Mouse (Mus musculus): ENCODE measurements at regions not wholly inside any gene's neighbourhood (a gene's known extent, or its start where the extent isn't known, plus 50 kb on each side); places are given as distances from the start of the nearest gene placed in this dataset.

DNA sequence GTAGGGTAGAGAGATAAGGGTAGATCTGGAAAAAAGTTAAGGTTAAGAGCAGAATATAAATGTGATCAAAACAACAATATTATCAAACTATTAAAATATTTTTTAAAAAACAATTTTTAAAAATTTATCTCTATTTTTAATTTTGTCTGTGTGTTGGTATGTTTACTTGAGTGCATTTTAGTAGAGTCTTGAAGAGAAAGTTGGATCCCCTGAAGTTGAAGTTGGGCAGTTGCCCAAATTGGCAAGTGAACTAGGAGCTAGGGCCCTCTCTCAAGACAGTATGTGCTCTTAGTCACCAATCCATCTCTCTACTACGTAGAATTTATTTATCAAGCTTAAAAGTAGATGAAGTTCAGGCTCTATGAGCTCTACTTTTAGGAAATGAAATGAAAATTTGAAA, 59.9 kb downstream of the Adamts1 start:
- in situ Hi-C loops (cut with MboI; ENCODE audit: low sequenced_read_pairs): no loop called here

DNA sequence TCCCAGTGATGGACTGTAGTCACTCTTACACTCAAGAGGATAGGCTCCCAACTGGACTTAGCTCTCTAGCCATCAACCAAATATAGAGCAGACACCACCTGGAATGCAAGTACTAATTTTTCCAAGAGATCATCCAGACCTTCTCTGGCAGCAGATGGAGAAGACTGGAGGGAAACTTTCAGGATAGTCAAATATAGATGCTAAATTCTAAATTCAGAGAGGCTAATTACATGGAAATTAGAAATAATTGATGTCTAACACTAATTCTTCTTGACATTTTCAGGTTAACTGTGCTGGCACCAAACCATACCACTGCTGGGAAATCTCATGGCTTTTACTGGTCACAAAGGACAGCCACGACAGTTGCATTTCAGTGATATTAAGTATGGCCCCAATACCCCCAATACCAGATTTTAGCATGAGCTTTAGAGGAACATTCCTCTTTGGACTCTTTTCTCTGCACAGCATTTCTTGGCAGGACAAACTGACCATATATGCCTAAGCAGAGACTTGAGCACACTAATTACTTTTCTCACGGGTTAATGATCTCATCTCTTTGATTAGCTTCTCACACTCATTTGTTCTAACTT, 64.2 kb downstream of the Adamts1 start:
- in situ Hi-C loops (cut with MboI; ENCODE audit: low sequenced_read_pairs): no loop called here

- in situ Hi-C loops (cut with MboI; ENCODE audit: low sequenced_read_pairs): no loop called here
Measured at GRCm38 (mm10) chr16:85728026-85728425, 74.9 kb downstream of the Adamts1 start.

DNA sequence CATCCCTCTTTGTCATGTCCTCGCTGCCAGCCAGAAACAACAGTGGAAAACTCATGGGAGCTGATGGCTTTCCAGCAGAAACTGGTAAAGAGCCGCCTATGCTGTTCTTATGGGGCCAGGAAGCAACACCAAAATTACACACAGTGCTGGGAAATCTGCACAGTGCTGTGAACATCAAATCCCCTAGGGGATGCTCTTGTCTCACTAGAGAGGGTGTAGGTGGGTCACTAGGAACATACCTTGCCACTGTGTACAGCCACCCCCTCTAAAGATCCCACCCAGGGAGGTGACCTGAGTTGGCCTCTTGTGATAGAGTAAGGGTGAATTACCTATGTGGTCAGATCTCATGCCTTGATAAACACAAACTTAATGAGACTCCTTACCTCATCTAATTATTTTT, 80.9 kb downstream of the Adamts1 start:
- in situ Hi-C loops (cut with MboI; ENCODE audit: low sequenced_read_pairs): no loop called here

- in situ Hi-C loops (cut with MboI; ENCODE audit: low sequenced_read_pairs): no loop called here
Measured at GRCm38 (mm10) chr16:85712291-85712690, 90.6 kb downstream of the Adamts1 start.

DNA sequence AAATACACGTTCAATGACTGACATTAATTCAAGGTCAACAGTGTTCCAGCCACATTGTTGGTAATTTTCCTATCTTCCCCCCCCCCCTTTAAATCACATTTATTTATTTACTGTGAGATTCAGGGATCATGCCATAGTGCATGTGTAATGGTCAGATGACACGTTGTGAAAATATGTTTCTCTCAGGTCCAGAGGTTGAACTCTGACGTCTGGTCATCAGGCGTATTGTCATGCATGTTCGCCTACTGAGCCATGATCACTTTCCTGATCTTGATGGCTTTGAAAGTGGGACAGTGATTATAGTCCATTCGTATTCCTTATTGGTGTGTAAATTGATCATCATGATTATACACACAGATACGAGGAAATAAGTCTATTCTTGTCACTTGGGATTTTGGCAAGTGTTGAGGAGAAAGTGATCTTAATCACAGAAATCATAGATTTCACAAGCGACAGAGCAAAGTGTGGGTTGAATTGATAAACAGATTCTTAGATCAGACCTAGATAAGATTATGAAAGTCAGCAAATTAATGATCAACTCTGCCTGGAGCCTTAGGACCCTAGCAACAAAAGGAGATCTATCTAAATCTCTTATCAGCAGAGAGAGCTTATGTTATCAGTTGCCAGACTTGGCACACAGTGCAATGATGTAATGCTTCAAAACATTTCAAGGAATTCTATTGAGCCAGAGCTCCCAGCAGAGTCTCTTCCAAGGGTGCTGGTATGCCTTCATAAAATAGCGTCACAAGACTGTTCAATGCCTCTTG, 98.5 kb downstream of the Adamts1 start:
- in situ Hi-C loops (cut with MboI; ENCODE audit: low sequenced_read_pairs): no loop called here

GRCm38 (mm10) chr16:85702889-85703480, 99.9 kb downstream of the Adamts1 start:
- in situ Hi-C loops (cut with MboI; ENCODE audit: low sequenced_read_pairs): no loop called here

GRCm38 (mm10) chr16:85699329-85699728, 103.6 kb downstream of the Adamts1 start:
- in situ Hi-C loops (cut with MboI; ENCODE audit: low sequenced_read_pairs): no loop called here

- in situ Hi-C loops (cut with MboI; ENCODE audit: low sequenced_read_pairs): no loop called here
Measured at GRCm38 (mm10) chr16:85682721-85683120, 120.2 kb downstream of the Adamts1 start.

GRCm38 (mm10) chr16:85680351-85680750, 122.6 kb downstream of the Adamts1 start:
- in situ Hi-C loops (cut with MboI; ENCODE audit: low sequenced_read_pairs): no loop called here

- in situ Hi-C loops (cut with MboI; ENCODE audit: low sequenced_read_pairs): loop anchor here (10.0 kb wide), 1 partner anchor 724 kb away; no protein-coding TSS in a partner anchor
Measured at GRCm38 (mm10) chr16:85678781-85679180, 124.1 kb downstream of the Adamts1 start.

GRCm38 (mm10) chr16:85678228-85678627, 124.7 kb downstream of the Adamts1 start:
- in situ Hi-C loops (cut with MboI; ENCODE audit: low sequenced_read_pairs): loop anchor here (10.0 kb wide), 1 partner anchor 723 kb away; no protein-coding TSS in a partner anchor

DNA sequence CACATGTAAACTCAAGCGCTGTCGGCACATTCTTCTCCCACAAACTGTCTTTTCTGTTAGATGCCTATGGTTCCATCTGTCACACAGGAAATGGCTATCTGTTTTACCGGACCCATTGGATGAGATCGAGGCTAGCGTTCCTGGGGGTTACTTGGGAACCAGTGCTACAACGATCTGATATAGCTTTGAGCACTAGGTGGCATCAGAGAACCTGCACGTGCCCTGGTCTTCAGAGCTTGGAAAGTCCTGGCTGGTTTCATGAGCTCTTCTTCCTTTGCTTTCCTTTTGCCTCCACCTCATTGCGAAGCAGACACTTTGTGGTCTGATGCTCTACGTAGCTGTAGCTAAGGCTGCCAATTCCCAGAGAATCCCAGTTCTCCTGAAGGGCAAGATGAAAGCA, 123.8 kb upstream of the Cyyr1 start:
- in situ Hi-C loops (cut with MboI; ENCODE audit: low sequenced_read_pairs): loop anchor here (10.0 kb wide), 1 partner anchor 722 kb away; no protein-coding TSS in a partner anchor

DNA sequence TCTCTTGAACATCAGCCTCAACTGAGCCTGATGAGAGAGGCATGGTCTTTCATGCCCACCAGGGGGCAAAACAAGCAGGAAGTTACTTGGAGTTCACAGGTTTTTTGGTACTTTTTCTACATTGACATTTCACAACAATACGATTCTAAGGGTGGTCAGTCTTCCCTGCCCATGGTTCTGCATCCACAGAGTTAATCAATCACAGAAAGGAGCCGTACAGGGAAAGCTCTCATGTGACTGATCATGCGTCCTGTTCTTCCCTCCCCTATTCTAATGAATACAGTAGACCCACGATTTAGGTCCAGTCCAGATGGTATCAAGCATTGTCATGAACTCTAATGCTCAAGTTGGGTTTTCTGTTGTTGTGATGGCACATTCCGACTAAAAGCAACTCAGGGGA, 115.6 kb upstream of the Cyyr1 start:
- in situ Hi-C loops (cut with MboI; ENCODE audit: low sequenced_read_pairs): no loop called here

GRCm38 (mm10) chr16:85667790-85668189, 114.6 kb upstream of the Cyyr1 start:
- in situ Hi-C loops (cut with MboI; ENCODE audit: low sequenced_read_pairs): no loop called here

GRCm38 (mm10) chr16:85649516-85649915, 96.3 kb upstream of the Cyyr1 start:
- in situ Hi-C loops (cut with MboI; ENCODE audit: low sequenced_read_pairs): no loop called here

GRCm38 (mm10) chr16:85640992-85641391, 87.8 kb upstream of the Cyyr1 start:
- in situ Hi-C loops (cut with MboI; ENCODE audit: low sequenced_read_pairs): no loop called here

DNA sequence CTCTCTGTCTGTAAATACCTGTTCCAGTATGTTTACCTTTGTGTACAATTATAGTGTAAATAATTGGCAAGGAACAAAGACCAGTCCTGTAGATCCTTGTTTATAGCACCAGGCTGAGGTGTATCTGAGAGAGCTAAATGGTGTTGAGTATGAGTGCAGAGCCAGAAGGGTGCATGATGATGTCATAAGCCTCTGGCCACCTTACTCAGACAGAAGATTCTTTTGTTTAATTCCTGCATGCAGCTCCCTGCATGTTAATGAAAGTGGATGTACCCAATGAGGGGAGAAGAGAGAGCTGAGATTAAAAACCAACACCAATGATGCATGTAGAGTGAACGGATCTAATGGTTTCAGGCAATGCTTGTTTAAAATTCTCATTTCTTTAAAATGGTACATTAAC, 83.9 kb upstream of the Cyyr1 start:
- in situ Hi-C loops (cut with MboI; ENCODE audit: low sequenced_read_pairs): no loop called here

DNA sequence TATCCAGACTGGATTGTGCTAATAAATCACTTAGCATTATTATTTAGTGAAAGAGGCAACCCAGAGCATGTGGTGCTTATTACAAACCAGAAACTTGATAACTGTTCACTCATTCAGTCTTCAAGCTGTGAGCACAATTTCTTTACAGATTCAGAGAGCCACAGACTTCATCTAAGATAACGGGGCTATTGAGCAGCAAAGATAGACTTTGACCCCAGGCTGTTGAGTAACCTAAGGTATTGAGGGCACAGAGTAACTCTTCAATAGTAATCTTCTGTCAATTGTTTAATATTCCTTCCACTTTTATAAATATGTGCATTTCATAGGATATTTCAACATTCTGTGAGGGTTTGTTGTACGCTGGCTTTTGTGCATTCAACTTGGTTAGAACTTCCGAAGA, 76.5 kb upstream of the Cyyr1 start:
- in situ Hi-C loops (cut with MboI; ENCODE audit: low sequenced_read_pairs): no loop called here

DNA sequence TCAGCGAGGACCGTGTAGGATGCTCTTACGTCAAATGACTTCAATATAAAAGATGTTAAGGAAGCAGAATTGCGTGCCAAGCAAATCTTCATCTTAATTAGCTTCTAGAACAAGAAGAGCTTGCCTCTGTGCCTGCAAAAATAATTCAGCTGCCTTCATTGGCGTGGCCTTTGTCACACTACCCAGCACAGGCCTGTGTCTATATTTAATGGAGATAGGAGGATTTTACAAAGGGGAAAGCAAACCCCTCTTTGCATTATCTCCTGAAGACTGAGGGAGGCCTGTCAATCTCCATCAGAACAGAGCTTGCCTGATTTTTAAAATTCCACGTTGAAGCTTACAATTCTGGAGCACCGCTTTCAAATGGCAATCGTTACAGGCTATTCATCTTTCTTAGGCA, 71.3 kb upstream of the Cyyr1 start:
- in situ Hi-C loops (cut with MboI; ENCODE audit: low sequenced_read_pairs): no loop called here

DNA sequence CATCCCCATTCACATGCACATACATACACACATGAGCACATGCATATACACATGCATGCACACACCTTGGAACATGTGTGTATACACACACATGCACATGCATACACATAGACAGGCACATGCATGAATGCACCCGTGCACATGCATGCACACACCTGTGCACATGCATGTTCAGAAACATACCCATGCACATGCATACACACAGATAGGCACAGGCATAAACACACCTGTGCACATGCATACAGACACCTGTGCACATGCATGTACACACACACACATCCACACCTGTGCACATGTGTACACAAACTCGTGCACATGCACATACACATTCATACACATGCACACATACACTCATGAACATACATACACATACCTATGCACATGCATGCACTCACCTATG, 50.9 kb upstream of the Cyyr1 start:
- in situ Hi-C loops (cut with MboI; ENCODE audit: low sequenced_read_pairs): no loop called here
